Mouse (Mus musculus) inflammation-experienced regulatory T-cells (primary cell): ENCODE results near the gene Maz. TPM values are rescaled to one million over a fixed set of nuclear protein-coding genes. Genes with fewer than 3 reads are reported as not detected.

Source experiments
- polyA plus RNA-seq, 2 experiments: library from polyadenylated mRNA; unstranded; fragments of 100-300 nt; shearing (Covaris generic); gene quantifications; one replicate each; pipeline ENCODE4 v1.2.1; 2017

The Maz gene
- polyA plus RNA-seq = 100 to 1,000 TPM; 152 to 157 TPM

GRCm38 (mm10) chr7:127026984-127027726, at the start of gene Maz:
Gene Maz (minus strand): TSS chr7:127027037.

DNA sequence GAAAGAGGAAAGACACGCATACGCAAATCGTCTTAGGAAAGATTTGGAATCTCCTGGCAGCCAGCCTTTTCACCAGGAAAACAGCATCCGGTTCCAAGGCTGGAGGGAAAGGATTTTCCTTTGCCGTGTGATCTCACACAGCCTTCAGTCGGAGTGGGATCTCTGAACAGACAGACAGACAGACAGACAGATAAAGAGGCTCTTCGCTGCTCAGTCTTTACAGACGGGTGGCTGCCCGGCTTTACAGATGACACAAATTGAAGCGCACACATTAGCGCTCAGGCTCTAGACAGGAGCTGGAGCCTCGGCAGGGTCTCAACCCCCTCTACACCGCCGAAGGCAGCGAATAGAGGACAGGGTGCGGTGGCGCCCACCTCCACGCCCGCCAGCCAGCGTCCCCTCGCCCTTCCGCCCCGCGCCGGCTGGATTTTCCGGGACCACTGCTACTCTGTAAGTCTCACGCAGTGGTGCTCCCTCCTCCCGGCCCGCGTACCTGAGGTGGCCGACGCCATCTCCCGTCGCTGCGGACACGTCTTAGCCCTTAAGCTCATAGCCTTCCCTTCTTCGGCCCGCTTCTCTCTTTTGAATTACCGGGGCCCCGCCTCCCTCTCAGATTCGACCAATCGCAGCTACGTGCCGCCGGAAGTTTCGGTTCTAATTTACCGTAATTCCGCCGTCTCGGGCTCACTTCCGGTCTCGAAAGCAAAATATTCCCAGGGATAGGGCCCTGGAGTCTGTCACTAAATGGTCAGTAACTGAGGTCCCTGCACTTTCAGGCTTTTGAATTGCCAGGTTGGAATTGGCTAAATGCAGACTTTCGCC, 15.2 kb upstream of the Maz start, which contains the start of gene Kif22:
TSS of gene Kif22 (minus strand) at position 621 of the 822 bp plus-strand sequence.

GRCm38 (mm10) chr7:127020901-127021562, 5.8 kb downstream of the Maz start, which contains the start of the genes Gm42742 and Prrt2:
Gene Gm42742 (minus strand): TSS chr7:127021097.
Gene Prrt2 (minus strand): TSS chr7:127021211.

GRCm38 (mm10) chr7:127016971-127017949, 9.6 kb downstream of the Maz start, which contains the start of gene Pagr1a:
Gene Pagr1a (minus strand): TSS chr7:127017352.

GRCm38 (mm10) chr7:127016481-127016485, 10.6 kb downstream of the Maz start, which contains the start of gene Pagr1b:
Gene Pagr1b (minus strand): TSS chr7:127016484.

DNA sequence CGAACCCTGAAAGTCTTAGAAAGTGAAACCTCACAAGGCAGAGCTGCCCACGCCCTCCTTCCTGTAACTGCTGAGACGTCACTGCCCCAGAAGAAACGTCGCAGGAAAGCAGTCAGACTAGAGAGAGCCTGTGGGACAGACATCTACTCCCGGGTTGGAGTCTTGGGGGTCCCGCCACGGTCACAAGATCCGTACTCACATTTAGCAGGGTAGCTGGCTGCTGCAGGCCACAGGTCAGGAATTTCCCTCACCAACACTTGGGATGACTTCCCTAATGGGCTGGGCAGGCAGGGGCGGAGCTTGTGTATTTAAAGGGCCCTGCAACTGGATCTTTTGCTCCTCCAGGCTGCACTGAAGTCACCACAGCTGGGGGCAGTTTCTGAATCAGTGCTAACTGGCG, 12.5 kb downstream of the Maz start, which contains the start of gene Mvp:
TSS of gene Mvp (minus strand) at position 302 of the 400 bp plus-strand sequence.

DNA sequence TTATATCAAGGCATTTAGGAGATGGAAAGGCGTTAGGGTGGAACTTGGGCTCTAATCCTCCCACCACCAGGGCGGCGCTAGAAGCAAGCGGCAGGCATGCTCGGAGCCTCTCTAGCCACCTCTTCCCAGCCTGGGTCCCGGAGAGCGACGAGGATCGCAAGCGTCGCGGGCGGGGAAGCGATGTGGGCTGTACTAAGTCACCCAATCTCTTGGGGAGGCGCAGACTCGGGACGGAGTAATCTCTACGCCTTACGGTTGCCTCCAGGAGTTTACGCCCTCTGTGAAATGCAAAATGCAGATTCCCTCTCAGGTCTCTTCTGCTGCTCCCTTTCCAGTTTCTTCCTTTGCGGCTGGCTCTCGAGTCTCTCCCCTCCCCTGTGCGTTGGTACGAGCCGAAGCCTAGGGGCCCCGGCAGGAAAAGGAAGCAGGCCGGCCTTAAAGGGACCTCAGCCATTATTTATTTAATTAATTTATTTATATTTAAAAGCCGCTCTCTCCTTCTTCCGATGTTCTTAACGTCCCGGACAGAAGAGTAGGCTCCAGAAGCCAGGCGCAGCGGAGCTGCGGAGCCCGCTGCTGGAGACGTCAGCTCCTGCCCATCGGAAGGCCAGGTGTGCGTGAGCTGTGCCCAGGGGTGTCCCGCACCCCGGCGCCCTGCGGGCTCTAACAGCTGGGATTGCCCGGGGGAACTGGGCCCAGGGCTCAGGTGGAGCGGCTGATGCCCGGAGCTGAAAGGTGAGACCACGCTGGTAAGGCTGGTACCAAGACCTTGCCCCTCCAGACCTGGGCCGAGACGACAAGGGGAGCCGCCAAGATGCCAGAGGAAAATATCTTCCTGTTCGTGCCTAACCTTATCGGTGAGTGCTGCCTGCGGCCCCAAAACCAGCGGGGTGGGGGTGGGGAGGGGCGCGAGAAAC, 50.6 kb downstream of the Maz start, which contains the start of gene Cdiptos:
TSS of gene Cdiptos (minus strand) at position 149 of the 917 bp plus-strand sequence.

DNA sequence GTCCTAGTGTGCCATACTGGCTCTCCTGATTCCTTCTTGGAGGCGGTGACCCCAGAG, 51.1 kb downstream of the Maz start, which contains the start of gene Cdipt:
TSS of gene Cdipt (plus strand) at position 22 of the 57 bp plus-strand sequence.

Other genes starting within 250 kb of the Maz start
- gene Tbx6, start 245.6 kb downstream of the Maz start, polyA plus RNA-seq = 1 to 10 TPM; 4.3 to 6.4 TPM
- 100 to 1,000 TPM; 363 to 467 TPM for gene Ppp4c, start 234.5 kb downstream of the Maz start, polyA plus RNA-seq
- gene Fam57b, start 229.4 kb downstream of the Maz start, polyA plus RNA-seq = under 1 TPM; 0.16 to 0.97 TPM
- gene 4930451I11Rik, start 195.4 kb downstream of the Maz start, polyA plus RNA-seq = not detected
- gene Doc2a, start 179.6 kb downstream of the Maz start, polyA plus RNA-seq = not detected
- gene Hirip3, start 165.1 kb downstream of the Maz start, polyA plus RNA-seq = 1 to 10 TPM; 7.9 to 8.7 TPM
- gene Ino80e, start 164.7 kb downstream of the Maz start, polyA plus RNA-seq = 10 to 100 TPM; 75.8 to 78.6 TPM
- 10 to 100 TPM; 44.6 to 51.3 TPM for gene Taok2, start 142.3 kb downstream of the Maz start, polyA plus RNA-seq
- 10 to 100 TPM; 39.4 to 53.1 TPM for gene Tmem219, start 104.1 kb downstream of the Maz start, polyA plus RNA-seq
- gene Kctd13, start 98.2 kb downstream of the Maz start, polyA plus RNA-seq = 10 to 100 TPM; 31.6 to 38.0 TPM
- gene Asphd1, start 77.5 kb downstream of the Maz start, polyA plus RNA-seq = under 1 TPM; 0.19 to 0.69 TPM
- gene Sez6l2, start 76.5 kb downstream of the Maz start, polyA plus RNA-seq = 1 to 10 TPM in 1 of 2 experiments, under 1 TPM in 1; 0.74 to 1.0 TPM
- 100 to 1,000 TPM; 248 to 261 TPM for gene Cdipt, start 51.1 kb downstream of the Maz start, polyA plus RNA-seq
- gene Cdiptos, start 50.9 kb downstream of the Maz start, polyA plus RNA-seq = 1 to 10 TPM in 1 of 2 experiments, under 1 TPM in 1; 0.94 to 3.5 TPM
- gene Mvp, start 12.4 kb downstream of the Maz start, polyA plus RNA-seq = 10 to 100 TPM; 49.5 to 51.3 TPM
- gene Pagr1b, start 10.6 kb downstream of the Maz start, polyA plus RNA-seq = 1 to 10 TPM in 1 of 2 experiments, under 1 TPM in 1; 0.71 to 3.4 TPM
- gene Pagr1a, start 9.7 kb downstream of the Maz start, polyA plus RNA-seq = 100 to 1,000 TPM; 140 to 147 TPM
- gene Gm42742, start 5.9 kb downstream of the Maz start, polyA plus RNA-seq = 10 to 100 TPM; 35.6 to 68.8 TPM
- 10 to 100 TPM in 1 of 2 experiments, 1 to 10 TPM in 1; 9.5 to 16.8 TPM for gene Prrt2, start 5.8 kb downstream of the Maz start, polyA plus RNA-seq
- gene Kif22, start 15.4 kb upstream of the Maz start, polyA plus RNA-seq = 10 to 100 TPM; 10.1 to 11.0 TPM
- 1 to 10 TPM in 1 of 2 experiments, not detected in 1; 1.0 TPM for gene Zg16, start 60.3 kb upstream of the Maz start, polyA plus RNA-seq
- gene AI467606, start 64.3 kb upstream of the Maz start, polyA plus RNA-seq = 100 to 1,000 TPM; 320 to 356 TPM
- 10 to 100 TPM; 17.9 to 21.1 TPM for gene Qprt, start 95.2 kb upstream of the Maz start, polyA plus RNA-seq
- 100 to 1,000 TPM in 1 of 2 experiments, 10 to 100 TPM in 1; 81.1 to 120 TPM for gene Spn, start 110.8 kb upstream of the Maz start, polyA plus RNA-seq
- gene Cd2bp2, start 169.0 kb upstream of the Maz start, polyA plus RNA-seq = 10 to 100 TPM; 59.9 to 63.9 TPM
- 100 to 1,000 TPM in 1 of 2 experiments, 10 to 100 TPM in 1; 71.6 to 101 TPM for gene Tbc1d10b, start 181.4 kb upstream of the Maz start, polyA plus RNA-seq
- 10 to 100 TPM; 11.1 to 22.9 TPM for gene Mylpf, start 181.9 kb upstream of the Maz start, polyA plus RNA-seq
- 10 to 100 TPM; 20.4 to 32.8 TPM for gene Zfp553, start 206.0 kb upstream of the Maz start, polyA plus RNA-seq
- gene Sept1, start 206.1 kb upstream of the Maz start, polyA plus RNA-seq = 100 to 1,000 TPM; 433 to 501 TPM
- 10 to 100 TPM; 14.6 to 20.7 TPM for gene Zfp771, start 217.2 kb upstream of the Maz start, polyA plus RNA-seq
- gene Dctpp1, start 233.7 kb upstream of the Maz start, polyA plus RNA-seq = 10 to 100 TPM; 27.8 to 34.4 TPM
- 10 to 100 TPM; 34.4 to 44.5 TPM for gene Sephs2, start 247.0 kb upstream of the Maz start, polyA plus RNA-seq